Mouse (Mus musculus) embryonic stem cell, embryonic (primary cell): ENCODE data around the gene Tmem182.

Experiments
- CTCF ChIA-PET, 4 experiments: fragments of 300-600 bp in 2 of 4; fragments of 350-600 bp in 2 of 4; sonication (Branson Sonifier 250); formaldehyde crosslinking; loops; one replicate each; lab custom pipeline; 2022; ENCODE audit warnings: inconsistent platforms in 2 of 4; lab: Charles Lee
- POLR2A ChIA-PET, 4 experiments: fragments of 300-600 bp in 2 of 4; fragments of 350-600 bp in 2 of 4; sonication (Branson Sonifier 250); formaldehyde crosslinking; loops; one replicate each; lab custom pipeline; 2022; ENCODE audit warnings: antibody characterized with exemption in 4 of 4, inconsistent platforms in 1 of 4; lab: Charles Lee

The Tmem182 gene

DNA sequence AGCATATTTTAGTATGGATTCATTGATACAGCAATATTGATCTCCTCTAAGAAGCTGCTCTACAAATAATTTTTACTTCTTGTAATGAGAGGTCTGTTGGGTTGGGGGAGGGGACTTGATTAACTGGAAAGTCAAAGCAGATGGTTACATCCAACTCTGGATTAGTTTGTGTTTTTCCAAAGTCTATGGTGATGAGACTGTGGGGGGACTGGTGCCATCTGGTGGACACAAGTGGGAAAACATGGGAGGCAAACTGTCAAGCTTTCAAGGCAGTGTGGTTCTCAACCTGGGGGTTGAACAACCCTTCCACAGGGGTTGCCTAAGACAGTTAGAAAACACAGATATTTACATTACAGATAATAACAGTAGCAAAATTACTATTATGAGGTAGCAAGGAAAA is 39.2 kb downstream of the Tmem182 start:
- ChIA-PET POLR2A (no interaction called here), CTCF (interaction anchor here in 3 of 4 experiments (0.6 to 1.9 kb wide), 9 partner anchors 9 to 265 kb away, joined by 3 to 9 read pairs (median 3); partner anchors contain the start of gene Slc9a4 (in 1 of the 3))

DNA sequence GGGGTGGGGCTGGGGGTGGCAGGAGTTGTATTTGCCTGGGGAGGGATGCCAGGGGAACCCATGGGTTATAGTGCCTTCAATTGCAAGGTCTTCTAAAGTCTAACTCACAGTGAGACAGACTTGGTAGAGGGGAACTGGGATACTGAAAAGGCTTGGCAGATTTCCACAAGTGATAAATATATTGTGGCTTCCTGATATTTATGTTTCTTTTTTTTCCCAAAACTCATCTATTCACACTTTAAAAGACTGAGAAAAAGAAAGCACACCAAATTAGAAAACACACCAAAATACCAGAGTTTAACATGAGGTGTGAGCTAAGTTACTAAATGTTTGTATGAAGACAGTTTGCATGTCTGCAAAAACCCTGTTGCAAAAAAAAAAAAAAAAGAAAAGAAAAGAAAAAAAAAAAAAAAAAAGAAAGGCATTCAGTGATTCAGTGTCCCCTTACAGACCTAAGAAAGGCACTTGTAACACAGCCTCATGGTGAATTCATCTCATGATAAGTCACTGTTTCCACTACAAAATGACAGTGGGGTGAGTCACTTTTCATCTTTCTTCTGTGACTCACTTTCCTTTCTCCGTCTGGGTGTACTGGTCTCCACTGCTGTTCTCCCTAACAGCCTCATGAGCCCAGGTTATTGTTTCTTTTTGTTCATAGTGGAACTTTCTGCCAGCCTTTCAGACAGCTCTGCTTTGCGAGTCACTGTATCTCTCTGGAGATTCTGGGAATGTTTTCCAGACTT is 42.0 kb downstream of the Tmem182 start:
- ChIA-PET POLR2A (interaction anchor here in 1 of 4 experiments (0.6 kb wide), 1 partner anchor 265 kb away, joined by 3 read pairs; no protein-coding TSS in a partner anchor), CTCF (interaction anchor here in 2 of 4 experiments (0.6 to 0.7 kb wide), 3 partner anchors 26 to 150 kb away, joined by 3 to 9 read pairs (median 8); no protein-coding TSS in a partner anchor)

DNA sequence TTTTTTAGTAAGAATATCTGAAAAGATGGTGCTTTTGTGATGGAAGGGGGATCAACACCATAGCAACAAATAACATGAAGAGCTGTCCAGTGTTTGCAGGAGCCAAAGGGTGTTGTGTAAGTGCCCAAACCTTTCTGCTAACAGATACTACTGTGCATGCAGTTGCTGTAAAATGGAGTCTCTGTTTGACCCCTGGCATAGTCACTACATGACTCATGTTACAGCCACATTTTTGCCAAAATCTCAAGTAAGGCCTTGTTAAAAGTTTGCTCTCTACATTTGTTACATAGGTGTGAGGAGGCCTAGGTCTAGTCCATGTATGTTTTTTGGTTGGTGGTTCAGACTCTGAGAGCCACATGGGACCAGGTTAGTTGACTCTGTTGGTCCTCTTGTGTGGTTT is 45.9 kb downstream of the Tmem182 start:
- ChIA-PET CTCF (no interaction called here), POLR2A (no interaction called here)

DNA sequence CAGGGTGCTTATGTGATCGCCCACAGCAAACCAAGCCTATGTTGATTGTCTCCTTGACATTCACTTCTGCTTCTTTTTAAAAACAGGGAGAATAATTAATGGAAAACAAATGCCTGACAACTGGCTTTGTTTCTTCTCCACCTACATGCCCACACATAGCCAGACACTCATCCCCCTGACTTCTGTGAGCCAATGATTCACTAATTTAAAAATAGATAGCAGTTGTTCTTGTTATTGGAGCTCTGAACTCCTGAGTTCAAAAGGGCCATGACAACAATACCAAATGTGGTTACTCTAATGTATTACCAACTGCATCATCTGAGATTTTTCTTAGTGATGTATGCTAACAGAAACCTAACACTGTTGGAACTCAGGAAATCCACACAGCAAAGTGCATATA is 49.9 kb downstream of the Tmem182 start:
- ChIA-PET CTCF (interaction anchor here in 1 of 4 experiments (0.5 kb wide), 1 partner anchor 733 kb away, joined by 3 read pairs; no protein-coding TSS in a partner anchor), POLR2A (interaction anchor here in 1 of 4 experiments (0.6 kb wide), 1 partner anchor 117 kb away, joined by 3 read pairs; no protein-coding TSS in a partner anchor)

DNA sequence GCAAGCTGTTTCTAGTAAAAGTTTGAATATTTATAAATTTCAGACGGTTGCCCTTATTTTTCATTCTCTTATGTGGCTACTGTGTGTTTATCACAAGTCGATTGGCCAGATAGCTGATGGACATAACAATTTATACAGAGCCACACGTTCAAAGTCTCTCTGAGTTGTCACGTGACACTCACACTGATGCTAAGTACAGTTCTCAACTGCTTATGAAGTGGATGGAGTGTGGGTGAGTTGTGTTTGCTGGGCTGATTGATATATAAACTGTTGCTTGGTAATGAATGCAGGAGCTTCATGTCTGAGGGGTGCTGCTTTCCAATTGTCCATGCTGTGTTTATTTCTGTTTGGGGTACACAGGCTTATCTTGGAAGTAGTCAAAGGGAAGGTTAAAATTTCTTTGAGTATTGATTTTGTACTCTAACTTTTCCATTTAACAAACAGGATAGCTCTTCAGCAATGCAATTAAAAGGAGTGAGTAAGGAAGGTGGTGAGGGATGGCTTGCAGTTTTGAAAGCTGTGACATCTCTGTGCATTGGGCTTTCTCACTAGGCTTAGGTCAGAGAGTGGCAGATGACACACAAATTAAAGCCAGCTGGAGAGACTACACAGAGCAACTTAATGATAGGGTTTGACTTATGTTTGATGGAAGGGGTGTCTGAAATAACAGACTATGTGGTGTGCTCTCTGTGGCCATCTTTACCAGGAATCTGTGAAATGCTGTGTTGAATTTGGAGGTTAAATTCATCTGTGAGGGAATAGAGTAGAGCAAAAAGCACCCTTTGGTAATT is 51.6 kb downstream of the Tmem182 start:
- POLR2A ChIA-PET: no interaction called here
- CTCF ChIA-PET: interaction anchor here in 1 of 4 experiments (1.4 kb wide), 1 partner anchor 12 kb away, joined by 5 read pairs; no protein-coding TSS in a partner anchor

DNA sequence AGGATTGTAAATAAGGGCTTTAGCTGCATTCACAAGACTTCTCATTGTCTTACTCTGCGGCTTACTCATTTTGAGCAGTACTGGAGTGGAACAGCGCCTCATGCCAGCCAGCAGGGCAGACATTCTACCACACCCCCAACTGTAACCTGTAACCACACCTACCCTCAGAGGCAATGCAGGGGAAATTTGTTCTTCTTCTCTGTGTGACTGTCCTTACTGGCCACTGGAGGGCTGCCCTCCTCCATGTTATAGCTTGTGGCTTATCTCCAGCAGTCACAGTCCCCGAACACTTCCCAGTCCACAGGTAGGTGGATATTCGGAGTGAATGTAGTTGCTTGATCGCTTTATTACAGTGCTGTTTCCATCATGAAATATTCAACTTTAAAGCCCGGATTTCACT is 59.6 kb downstream of the Tmem182 start:
- CTCF ChIA-PET: no interaction called here

DNA sequence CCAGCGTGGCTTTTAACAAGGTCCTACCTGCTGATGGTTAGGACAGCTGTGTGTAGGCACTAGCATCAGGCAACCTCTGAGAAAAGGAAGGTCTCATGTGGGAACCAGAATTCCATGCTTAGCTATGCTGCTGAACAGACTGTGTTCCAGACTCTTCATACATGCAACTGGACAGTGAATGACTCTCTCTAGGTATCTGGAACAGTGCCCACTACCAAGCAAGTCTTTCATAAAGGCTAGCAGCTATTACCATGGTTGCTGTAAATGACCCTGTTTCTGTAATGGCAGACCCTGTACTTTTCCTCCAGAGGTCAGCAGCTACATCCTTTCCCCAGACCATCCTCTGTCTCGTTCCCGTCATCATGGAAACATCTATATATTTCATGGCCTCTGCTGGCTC is 61.7 kb downstream of the Tmem182 start:
- CTCF ChIA-PET: interaction anchor here in 1 of 4 experiments (1.1 to 1.3 kb wide), 2 partner anchors 12 kb away, joined by 3 to 5 read pairs; no protein-coding TSS in a partner anchor
- POLR2A ChIA-PET: no interaction called here

More for the DNA sequence above, 59.6 kb downstream of the Tmem182 start:
- POLR2A ChIA-PET: no interaction called here

DNA sequence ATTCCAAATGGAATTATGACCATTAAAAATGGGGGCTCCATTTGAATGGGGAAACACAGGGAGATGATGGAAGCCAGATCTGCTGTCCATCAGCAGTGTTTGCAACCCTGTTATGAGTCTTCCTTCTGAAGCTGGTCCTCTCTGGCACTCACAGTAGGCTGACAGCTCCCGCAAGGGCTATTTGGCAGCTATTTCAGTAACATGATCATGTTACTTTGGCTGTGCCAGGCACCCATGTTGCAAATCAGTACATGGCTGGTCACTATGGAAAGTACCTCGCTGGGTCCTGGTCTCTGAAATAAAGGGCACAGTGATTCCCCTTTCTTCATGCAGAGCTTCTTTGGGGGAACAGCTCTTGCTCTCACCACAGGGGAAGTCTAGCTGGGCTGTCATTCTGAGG is 62.2 kb downstream of the Tmem182 start:
- ChIA-PET CTCF (interaction anchor here in 2 of 4 experiments (1.1 to 3.1 kb wide), 2 partner anchors 11 kb away, joined by 3 to 9 read pairs; no protein-coding TSS in a partner anchor), POLR2A (no interaction called here)

DNA sequence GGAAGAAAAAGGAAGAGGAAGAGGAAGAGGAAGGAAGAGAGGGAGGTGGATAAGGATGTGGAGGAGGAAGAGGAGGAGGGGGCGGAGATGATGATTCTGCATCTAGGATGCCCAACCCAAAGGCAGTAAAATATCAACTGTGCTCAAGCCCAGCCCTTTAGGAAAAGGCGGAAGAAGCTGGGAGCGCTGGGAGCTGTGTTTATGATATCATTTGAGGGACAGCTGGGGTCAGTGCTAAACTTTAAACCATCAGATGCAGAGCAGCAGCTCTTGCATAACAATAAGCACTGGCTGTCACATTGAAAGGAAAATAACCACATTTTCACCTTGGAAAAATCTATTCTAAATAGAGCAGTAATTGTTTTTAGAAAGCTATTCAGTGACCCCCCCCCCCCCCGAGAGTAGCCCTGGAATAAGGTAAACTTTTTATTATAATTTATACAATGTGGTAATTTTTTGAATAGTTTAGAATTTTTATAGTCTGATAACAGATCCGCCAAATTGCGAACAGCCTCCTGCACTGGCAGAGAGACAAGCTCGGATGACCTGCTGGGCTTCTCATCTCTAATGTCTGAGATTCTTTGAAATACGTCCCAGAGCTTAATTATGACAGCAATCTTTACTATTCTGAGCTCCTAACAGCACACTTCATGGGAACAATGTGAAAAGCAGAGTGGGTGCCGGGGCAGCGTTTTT is 68.5 kb downstream of the Tmem182 start:
- POLR2A ChIA-PET: interaction anchor here in 3 of 4 experiments (0.6 to 0.7 kb wide), 3 partner anchors 135 to 417 kb away, joined by 3 to 4 read pairs (median 4); no protein-coding TSS in a partner anchor
- CTCF ChIA-PET: interaction anchor here in 3 of 4 experiments (0.5 to 2.1 kb wide), 3 partner anchors 10 to 219 kb away, joined by 6 to 8 read pairs (median 8); no protein-coding TSS in a partner anchor

DNA sequence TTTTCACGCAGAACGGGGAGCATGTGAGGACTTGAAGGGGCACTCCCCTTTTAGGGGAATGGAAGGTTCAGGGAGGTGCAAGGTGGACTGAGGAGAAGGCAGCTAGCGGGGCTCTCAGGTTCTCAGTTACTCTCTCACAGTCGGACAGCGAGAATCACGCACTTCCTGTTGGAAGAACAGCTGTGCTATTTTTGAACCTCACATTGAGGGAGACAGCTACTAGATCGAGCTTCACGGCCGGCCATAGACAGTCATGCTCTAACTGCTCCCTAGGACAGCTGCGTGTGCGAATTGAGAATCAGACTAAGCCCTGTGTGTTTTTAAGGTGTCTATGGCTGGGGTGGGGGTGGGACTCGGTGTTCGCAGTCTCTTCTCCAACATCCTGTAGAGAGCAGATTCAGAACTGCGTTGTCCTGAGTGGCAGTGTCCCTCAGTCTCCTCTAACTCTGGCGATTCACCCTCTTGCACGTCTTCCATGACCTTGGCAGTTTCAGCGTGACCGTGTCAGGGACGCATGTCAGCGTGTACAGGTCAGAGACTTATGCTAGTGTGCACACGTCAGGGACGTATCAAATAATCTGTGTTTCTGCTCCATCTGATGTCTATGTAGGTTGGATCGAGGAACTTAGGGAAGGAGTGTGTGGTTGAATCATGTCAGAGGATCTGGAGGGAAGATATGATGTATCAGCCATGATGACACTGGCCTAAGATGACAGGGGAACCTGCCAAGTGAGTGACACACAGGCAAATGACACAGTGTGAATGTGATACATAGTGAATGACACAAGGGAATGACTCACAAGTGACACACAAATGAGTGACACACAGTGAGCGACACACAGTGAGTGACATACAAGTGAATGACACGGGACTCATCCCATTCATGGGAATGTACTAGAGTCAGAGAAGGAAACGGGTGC is 69.3 kb downstream of the Tmem182 start:
- ChIA-PET CTCF (interaction anchor here in 3 of 4 experiments (0.5 to 2.1 kb wide), 3 partner anchors 9 to 219 kb away, joined by 6 to 8 read pairs (median 8); no protein-coding TSS in a partner anchor), POLR2A (interaction anchor here in 2 of 4 experiments (0.6 to 0.7 kb wide), 2 partner anchors 215 to 417 kb away, joined by 3 to 4 read pairs; no protein-coding TSS in a partner anchor)

DNA sequence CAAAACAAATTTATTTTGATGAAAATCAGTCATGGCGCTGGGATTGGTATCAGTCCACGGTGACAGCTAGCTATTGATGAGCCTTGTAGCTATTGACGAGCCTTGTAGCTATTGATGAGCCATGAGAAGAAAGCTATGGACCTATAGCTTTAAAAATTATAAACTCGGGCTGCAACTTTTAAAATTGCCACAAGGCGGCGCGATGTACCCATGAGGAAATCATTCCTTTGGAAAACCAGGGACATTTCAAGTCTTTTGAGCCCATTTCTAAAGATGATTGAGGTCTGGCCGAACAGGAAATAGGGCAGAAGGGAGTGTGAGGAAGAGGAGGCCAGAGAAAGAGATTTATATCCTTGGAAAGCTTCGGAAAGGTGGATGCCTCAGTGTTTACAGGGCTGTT is 73.7 kb downstream of the Tmem182 start:
- CTCF ChIA-PET: interaction anchor here (0.7 to 1.6 kb wide), 23 partner anchors 8 to 1996 kb away, joined by 3 to 9 read pairs (median 4); no protein-coding TSS in a partner anchor
- POLR2A ChIA-PET: no interaction called here

DNA sequence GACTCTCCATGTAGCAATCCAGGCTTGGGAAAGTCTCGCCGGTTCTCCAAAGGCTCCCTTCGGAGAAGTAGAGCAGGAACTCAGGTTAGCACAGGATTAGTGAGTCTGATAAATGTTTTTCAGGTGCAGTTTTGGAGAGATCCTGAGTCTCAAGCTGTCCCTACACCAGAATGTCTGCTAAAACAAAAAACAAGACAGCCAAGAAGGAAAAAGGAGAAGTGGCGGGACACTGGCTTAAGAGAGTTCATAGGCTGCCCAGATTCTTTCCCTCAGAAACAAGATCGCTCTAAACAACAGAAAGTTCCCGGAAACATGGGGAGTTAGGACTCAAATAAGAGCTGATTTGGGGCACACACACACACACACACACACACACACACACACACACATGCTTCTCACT is 74.1 kb downstream of the Tmem182 start:
- POLR2A ChIA-PET: interaction anchor here in 1 of 4 experiments (0.6 kb wide), 1 partner anchor 1321 kb away, joined by 3 read pairs; no protein-coding TSS in a partner anchor
- CTCF ChIA-PET: interaction anchor here (0.5 to 1.6 kb wide), 19 partner anchors 8 to 1996 kb away, joined by 3 to 9 read pairs (median 4); no protein-coding TSS in a partner anchor

DNA sequence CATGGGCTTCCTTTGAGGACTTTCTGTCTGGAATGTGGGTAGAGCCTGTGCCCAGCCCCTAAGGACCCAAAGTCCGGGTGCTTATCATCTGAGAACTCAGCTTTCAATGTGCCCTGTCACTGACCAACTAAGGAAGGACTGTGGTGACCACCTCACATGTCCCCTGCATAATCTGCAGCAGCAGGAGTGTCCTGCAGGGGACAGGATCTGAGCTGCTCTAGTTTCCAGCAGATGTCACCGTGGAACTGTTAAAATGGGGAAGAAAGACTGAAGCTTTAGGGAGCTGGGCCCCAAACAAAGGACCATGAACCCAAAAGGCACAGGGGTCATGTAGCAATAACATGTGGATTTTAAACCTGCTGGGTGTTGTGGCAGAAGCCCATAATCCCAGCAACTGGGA is 75.1 kb downstream of the Tmem182 start:
- ChIA-PET POLR2A (no interaction called here), CTCF (interaction anchor here in 3 of 4 experiments (0.6 to 1.5 kb wide), 4 partner anchors 11 to 1529 kb away, joined by 3 to 5 read pairs (median 4); no protein-coding TSS in a partner anchor)

DNA sequence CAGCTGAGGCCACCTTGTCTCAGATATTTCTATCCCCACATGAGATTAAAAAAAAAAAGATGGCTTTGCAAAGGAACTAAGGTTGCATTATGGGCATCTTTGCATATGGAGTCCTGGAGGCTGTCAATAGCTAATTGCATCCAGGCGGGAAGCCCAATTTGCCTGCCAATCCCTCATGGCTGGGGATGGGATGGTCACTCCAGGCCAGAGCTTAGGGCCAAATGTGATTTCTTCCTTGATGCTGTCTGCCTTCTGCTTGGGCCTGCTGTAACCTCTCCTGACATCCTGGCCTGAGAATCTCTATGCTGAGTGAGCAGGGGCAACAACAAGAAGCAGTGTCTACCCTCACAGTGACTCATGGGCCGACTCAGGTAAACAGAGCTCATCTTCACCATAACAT is 78.5 kb downstream of the Tmem182 start:
- POLR2A ChIA-PET: interaction anchor here in 1 of 4 experiments (0.7 kb wide), 1 partner anchor 209 kb away, joined by 5 read pairs; no protein-coding TSS in a partner anchor
- CTCF ChIA-PET: interaction anchor here (0.6 to 1.4 kb wide), 5 partner anchors 11 to 117 kb away, joined by 3 to 17 read pairs (median 6); no protein-coding TSS in a partner anchor

DNA sequence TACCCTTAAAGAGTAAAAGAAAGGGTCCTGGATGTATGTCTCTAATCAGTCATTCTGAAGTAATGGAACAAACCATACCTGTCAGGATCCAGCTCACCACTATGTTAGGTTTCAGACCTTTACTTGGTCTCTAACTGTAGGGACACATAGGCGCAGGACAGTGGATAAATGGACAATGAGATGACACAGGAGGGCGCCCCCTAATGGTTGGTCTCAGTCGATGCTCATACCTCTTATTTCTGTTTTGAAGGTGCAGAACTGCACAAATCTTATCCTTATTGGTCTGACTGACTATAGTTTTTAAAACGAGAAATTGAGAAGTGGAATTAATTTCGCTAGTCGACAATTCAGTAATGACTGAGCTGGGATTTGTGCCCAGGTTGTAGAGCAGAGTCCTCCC is 79.5 kb downstream of the Tmem182 start:
- ChIA-PET POLR2A (interaction anchor here in 1 of 4 experiments (0.6 kb wide), 1 partner anchor 61 kb away, joined by 4 read pairs; no protein-coding TSS in a partner anchor), CTCF (interaction anchor here in 2 of 4 experiments (0.6 to 0.7 kb wide), 2 partner anchors 11 to 197 kb away, joined by 3 to 8 read pairs; no protein-coding TSS in a partner anchor)

DNA sequence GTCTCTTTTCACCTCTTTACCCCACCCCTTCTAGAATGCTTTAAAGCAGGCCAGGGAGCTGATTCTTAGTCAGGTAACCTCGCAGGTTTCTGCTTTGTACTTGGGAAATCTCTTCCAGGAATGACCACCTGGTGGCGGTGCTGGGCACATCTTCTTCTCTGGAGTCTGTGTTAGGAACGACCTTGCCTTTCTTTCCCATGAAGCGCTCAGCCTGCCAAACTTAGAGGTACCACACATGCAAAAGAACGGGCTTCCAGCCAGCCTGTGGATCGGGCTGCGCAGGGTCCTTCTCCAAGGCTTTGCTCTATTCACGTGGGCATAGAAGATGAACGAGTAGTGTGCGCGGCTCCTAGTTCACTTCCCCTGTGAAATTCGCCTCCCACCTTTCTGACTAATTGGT is 82.3 kb downstream of the Tmem182 start:
- ChIA-PET POLR2A (no interaction called here), CTCF (interaction anchor here in 3 of 4 experiments (0.7 to 2.0 kb wide), 7 partner anchors 8 to 170 kb away, joined by 3 to 7 read pairs (median 4); no protein-coding TSS in a partner anchor)
